In the genomic region with DNA sequence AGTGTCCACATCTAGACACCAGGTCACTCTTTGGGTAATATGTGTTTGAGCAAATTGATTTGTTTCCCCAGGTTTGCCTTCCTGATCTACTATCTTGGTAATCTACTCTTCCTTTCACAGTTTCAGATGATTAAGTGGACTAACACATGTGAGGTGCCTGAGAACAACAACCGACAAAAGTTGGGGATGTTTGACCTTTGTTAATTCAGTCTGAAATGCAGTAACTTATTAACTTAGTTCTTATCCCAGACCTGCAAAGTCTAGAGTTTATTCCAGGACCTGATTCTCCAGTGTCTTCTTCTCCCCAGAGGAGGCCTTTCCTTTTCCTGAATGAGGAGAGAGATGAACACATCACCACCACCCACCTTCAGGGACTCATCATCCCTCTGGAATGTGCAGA, we compare ENCODE assay signal across 19 mouse cellular contexts. TPM values are rescaled to one million over a fixed set of nuclear protein-coding genes. Genes with fewer than 3 reads are reported as not detected.
"Had no signal": no experiment of that assay in that cellular context is flagged by ENCODE, and none has a peak within 500 bp of the region (broad histone marks: within the 10 kb centered on the region; RNA-seq: fewer than 3 reads in every experiment).

No protein-coding gene starts in this region.

- H3K27me3 ChIP-seq: midbrain, embryonic 12.5 days; neural tube, embryonic 13.5 days; neural tube, embryonic 15.5 days had no signal

- ATAC-seq: midbrain, embryonic 16.5 days had no signal

- H3K4me3 ChIP-seq: midbrain, embryonic 10.5 days; midbrain, embryonic 12.5 days; myocyte; neural tube, embryonic 13.5 days; neural tube, embryonic 15.5 days had no signal

- H3K36me3 ChIP-seq: midbrain, embryonic 10.5 days; midbrain, embryonic 12.5 days; neural tube, embryonic 13.5 days; neural tube, embryonic 15.5 days had no signal

- H3K4me2 ChIP-seq: lung, embryonic 14.5 days; midbrain, embryonic 12.5 days; neural tube, embryonic 13.5 days; neural tube, embryonic 15.5 days had no signal

- H3K9ac ChIP-seq: lung, embryonic 14.5 days; midbrain, embryonic 12.5 days; neural tube, embryonic 13.5 days; neural tube, embryonic 15.5 days had no signal

- H3K9me3 ChIP-seq: midbrain, embryonic 10.5 days; midbrain, embryonic 12.5 days; neural tube, embryonic 13.5 days; neural tube, embryonic 15.5 days had no signal

- H3K4me1 ChIP-seq: midbrain, embryonic 10.5 days; midbrain, embryonic 12.5 days; neural tube, embryonic 13.5 days; neural tube, embryonic 15.5 days had no signal

- H3K27ac ChIP-seq: midbrain, embryonic 10.5 days; midbrain, embryonic 12.5 days; neural tube, embryonic 13.5 days; neural tube, embryonic 15.5 days had no signal

- DNase-seq: lung, embryonic 14.5 days; lung, postnatal 10 days; lung, postnatal 4 days; midbrain, embryonic 14.5 days; retina, postnatal 1 day; right cerebral cortex, adult 18-20 months; right cerebral cortex, postnatal 25 days; right cerebral cortex, postnatal 4 days; spleen, adult 18-20 months; thymus, adult 18-20 months; thymus, postnatal 14 days; thymus, postnatal 36 days had no signal

RNA-seq across cellular contexts. Expression of a gene that starts 27.2 kb away (rescaled TPM):
- polyA plus RNA-seq: lung, embryonic 16.5 days had no signal
